Mouse (Mus musculus): Measurements from ENCODE around the gene Cntn4. TPM values are rescaled to one million over a fixed set of nuclear protein-coding genes. Genes with fewer than 3 reads are reported as not detected.

Cntn4 gene
- polyA plus RNA-seq, 1 experiment: 0.15 TPM

GRCm38 (mm10) chr6:106738229-106738628 lies 1060.8 kb downstream of the Cntn4 start:
- H3K27ac ChIP-seq (ENCODE audit: control insufficient read depth, insufficient read depth, low read depth, low read length): no peak overlapping the region
- no peaks in the 10 kb centered on the region for H3K27me3 ChIP-seq (ENCODE audit: control insufficient read depth, insufficient read depth, low read length)
- H3K4me1 ChIP-seq (ENCODE audit: control insufficient read depth, insufficient read depth, low read length): no peaks in the 10 kb centered on the region
- no peak overlapping the region for H3K4me3 ChIP-seq (ENCODE audit: control insufficient read depth, low read depth, low read length)
- H3K36me3 ChIP-seq (ENCODE audit: control insufficient read depth, insufficient read depth, low read length): no peaks in the 10 kb centered on the region
- no peak for TF ChIP-seq POLR2A (IDR thresholded peaks at IDR 0.05; ENCODE audit: control insufficient read depth, low read depth, low read length)
- no peak for TF ChIP-seq CTCF (IDR thresholded peaks at IDR 0.05; ENCODE audit: control insufficient read depth, insufficient read depth, insufficient replicate concordance, low read depth, low read length)

GRCm38 (mm10) chr6:106740244-106740825 lies 1062.9 kb downstream of the Cntn4 start:
- Histone ChIP-seq H3K27ac (ENCODE audit: control insufficient read depth, insufficient read depth, low read depth, low read length) (no peak overlapping the region), H3K27me3 (ENCODE audit: control insufficient read depth, insufficient read depth, low read length) (no peaks in the 10 kb centered on the region)
- TF ChIP-seq POLR2A (IDR thresholded peaks at IDR 0.05; ENCODE audit: control insufficient read depth, low read depth, low read length) (no peak), CTCF (IDR thresholded peaks at IDR 0.05; ENCODE audit: control insufficient read depth, insufficient read depth, insufficient replicate concordance, low read depth, low read length) (no peak)

GRCm38 (mm10) chr6:106743556-106744233 lies 1066.2 kb downstream of the Cntn4 start:
- no peak for TF ChIP-seq CTCF (IDR thresholded peaks at IDR 0.05; ENCODE audit: control insufficient read depth, insufficient read depth, insufficient replicate concordance, low read depth, low read length)
- no peak for TF ChIP-seq POLR2A (IDR thresholded peaks at IDR 0.05; ENCODE audit: control insufficient read depth, low read depth, low read length)
- Histone ChIP-seq H3K4me1 (ENCODE audit: control insufficient read depth, insufficient read depth, low read length) (no peaks in the 10 kb centered on the region), H3K27ac (ENCODE audit: control insufficient read depth, insufficient read depth, low read depth, low read length) (no peak overlapping the region), H3K4me3 (ENCODE audit: control insufficient read depth, low read depth, low read length) (no peak overlapping the region), H3K36me3 (ENCODE audit: control insufficient read depth, insufficient read depth, low read length) (no peaks in the 10 kb centered on the region), H3K27me3 (ENCODE audit: control insufficient read depth, insufficient read depth, low read length) (no peaks in the 10 kb centered on the region)

More at GRCm38 (mm10) chr6:106740244-106740825, 1062.9 kb downstream of the Cntn4 start:
- Histone ChIP-seq H3K36me3 (ENCODE audit: control insufficient read depth, insufficient read depth, low read length) (no peaks in the 10 kb centered on the region), H3K4me3 (ENCODE audit: control insufficient read depth, low read depth, low read length) (no peak overlapping the region), H3K4me1 (ENCODE audit: control insufficient read depth, insufficient read depth, low read length) (no peaks in the 10 kb centered on the region)

- Histone ChIP-seq H3K27me3 (ENCODE audit: control insufficient read depth, insufficient read depth, low read length) (no peaks in the 10 kb centered on the region), H3K4me1 (ENCODE audit: control insufficient read depth, insufficient read depth, low read length) (no peaks in the 10 kb centered on the region), H3K4me3 (ENCODE audit: control insufficient read depth, low read depth, low read length) (no peak overlapping the region), H3K36me3 (ENCODE audit: control insufficient read depth, insufficient read depth, low read length) (no peaks in the 10 kb centered on the region), H3K27ac (ENCODE audit: control insufficient read depth, insufficient read depth, low read depth, low read length) (no peak overlapping the region)
- no peak for TF ChIP-seq CTCF (IDR thresholded peaks at IDR 0.05; ENCODE audit: control insufficient read depth, insufficient read depth, insufficient replicate concordance, low read depth, low read length)
- no peak for TF ChIP-seq POLR2A (IDR thresholded peaks at IDR 0.05; ENCODE audit: control insufficient read depth, low read depth, low read length)
Measured at GRCm38 (mm10) chr6:106745673-106746394, 1068.4 kb downstream of the Cntn4 start.

- Histone ChIP-seq H3K27me3 (ENCODE audit: control insufficient read depth, insufficient read depth, low read length) (no peaks in the 10 kb centered on the region), H3K4me3 (ENCODE audit: control insufficient read depth, low read depth, low read length) (no peak overlapping the region), H3K27ac (ENCODE audit: control insufficient read depth, insufficient read depth, low read depth, low read length) (no peak overlapping the region), H3K36me3 (ENCODE audit: control insufficient read depth, insufficient read depth, low read length) (no peaks in the 10 kb centered on the region), H3K4me1 (ENCODE audit: control insufficient read depth, insufficient read depth, low read length) (no peaks in the 10 kb centered on the region)
- no peak for TF ChIP-seq POLR2A (IDR thresholded peaks at IDR 0.05; ENCODE audit: control insufficient read depth, low read depth, low read length)
- no peak for TF ChIP-seq CTCF (IDR thresholded peaks at IDR 0.05; ENCODE audit: control insufficient read depth, insufficient read depth, insufficient replicate concordance, low read depth, low read length)
Measured at GRCm38 (mm10) chr6:106747251-106747650, 1069.8 kb downstream of the Cntn4 start.

- H3K4me1 ChIP-seq (ENCODE audit: control insufficient read depth, insufficient read depth, low read length): no peaks in the 10 kb centered on the region
- no peak overlapping the region for H3K27ac ChIP-seq (ENCODE audit: control insufficient read depth, insufficient read depth, low read depth, low read length)
- TF ChIP-seq POLR2A (IDR thresholded peaks at IDR 0.05; ENCODE audit: control insufficient read depth, low read depth, low read length) (no peak), CTCF (IDR thresholded peaks at IDR 0.05; ENCODE audit: control insufficient read depth, insufficient read depth, insufficient replicate concordance, low read depth, low read length) (no peak)
- H3K36me3 ChIP-seq (ENCODE audit: control insufficient read depth, insufficient read depth, low read length): no peaks in the 10 kb centered on the region
- H3K4me3 ChIP-seq (ENCODE audit: control insufficient read depth, low read depth, low read length): no peak overlapping the region
- H3K27me3 ChIP-seq (ENCODE audit: control insufficient read depth, insufficient read depth, low read length): no peaks in the 10 kb centered on the region
Measured at GRCm38 (mm10) chr6:106747804-106748203, 1070.3 kb downstream of the Cntn4 start.
